Mouse (Mus musculus) cerebellum, postnatal 36 days (tissue): ENCODE data around the gene Krr1.

ENCODE experiments used
- DNase-seq, 2 experiments: peaks; one replicate each; pipeline ENCODE4 v3.0.0; 2021 to 2022; ENCODE audit warnings: mixed read lengths in 2 of 2

Gene Krr1

GRCm38 (mm10) chr10:111972542-111973361 is at the start of gene Krr1:
TSS of gene Krr1 (plus strand) at chr10:111972664.
- peak; percentile 86 to 93 for DNase-seq

GRCm38 (mm10) chr10:111923503-111924135 is 48.8 kb upstream of the Krr1 start:
- no peak for DNase-seq

GRCm38 (mm10) chr10:111924141-111924540 is 48.3 kb upstream of the Krr1 start:
- DNase-seq: no peak

GRCm38 (mm10) chr10:111924716-111925488 is 47.6 kb upstream of the Krr1 start:
- no peak for DNase-seq

- DNase-seq: peak; percentile 91 to 97
Observed at GRCm38 (mm10) chr10:111925489-111925860, 47.0 kb upstream of the Krr1 start.

- no peak for DNase-seq
Observed at GRCm38 (mm10) chr10:111932621-111933345, 39.7 kb upstream of the Krr1 start.

- DNase-seq: no peak
Observed at GRCm38 (mm10) chr10:111935207-111935606, 37.3 kb upstream of the Krr1 start.

- DNase-seq: no peak
Observed at GRCm38 (mm10) chr10:111936021-111936420, 36.4 kb upstream of the Krr1 start.

GRCm38 (mm10) chr10:111936491-111937145 is 35.8 kb upstream of the Krr1 start:
- DNase-seq: peak; percentile 22 to 33

GRCm38 (mm10) chr10:111937146-111937534 is 35.3 kb upstream of the Krr1 start:
- DNase-seq: no peak

- no peak for DNase-seq
Observed at GRCm38 (mm10) chr10:111943026-111943425, 29.4 kb upstream of the Krr1 start.

- DNase-seq: no peak
Observed at GRCm38 (mm10) chr10:111945563-111945962, 26.9 kb upstream of the Krr1 start.

GRCm38 (mm10) chr10:111948041-111948440 is 24.4 kb upstream of the Krr1 start:
- DNase-seq: no peak

GRCm38 (mm10) chr10:111949008-111949407 is 23.5 kb upstream of the Krr1 start:
- no peak for DNase-seq

GRCm38 (mm10) chr10:111955836-111956235 is 16.6 kb upstream of the Krr1 start:
- DNase-seq: no peak

- DNase-seq: peak; percentile 51 to 64
Observed at GRCm38 (mm10) chr10:111957271-111958045, 15.0 kb upstream of the Krr1 start.

- DNase-seq: no peak
Observed at GRCm38 (mm10) chr10:111958046-111958421, 14.4 kb upstream of the Krr1 start.

GRCm38 (mm10) chr10:111959353-111959752 is 13.1 kb upstream of the Krr1 start:
- no peak for DNase-seq

- no peak for DNase-seq
Observed at GRCm38 (mm10) chr10:111960459-111960858, 12.0 kb upstream of the Krr1 start.

GRCm38 (mm10) chr10:111966394-111966793 is 6.1 kb upstream of the Krr1 start:
- DNase-seq: no peak

- no peak for DNase-seq
Observed at GRCm38 (mm10) chr10:111971929-111972328, 535 bp upstream of the Krr1 start.
